Mouse (Mus musculus) embryonic fibroblast, embryonic 13.5 days (primary cell): ENCODE measurements around the gene Rnf217.

Source experiments
- CTCF ChIP-seq: IDR thresholded peaks from 2 replicates; pipeline ENCODE4 v1.5.1; 2011; ENCODE audit warnings: mild to moderate bottlenecking, control low read depth, low read length, moderate library complexity, borderline replicate concordance; ENCODE audit not compliant: insufficient read depth
- POLR2A ChIP-seq: IDR thresholded peaks from 2 replicates; pipeline ENCODE4 v1.6.1; 2011; ENCODE audit warnings: low read depth, mild to moderate bottlenecking, control low read depth, low read length, moderate library complexity

GRCm38 (mm10) chr10:31603855-31604254 lies 5.1 kb downstream of the Rnf217 start:
- no peak for TF ChIP-seq CTCF
- no peak for TF ChIP-seq POLR2A
